Mouse (Mus musculus): ENCODE measurements at regions not wholly inside any gene's neighbourhood (a gene's known extent, or its start where the extent isn't known, plus 50 kb on each side); places are given as distances from the start of the nearest gene placed in this dataset.

GRCm38 (mm10) chr9:117714741-117715675, 85.3 kb upstream of the Rbms3 start:
- no peak for TF ChIP-seq CTCF (IDR thresholded peaks at IDR 0.05; ENCODE audit: low read depth, low read length)
- TF ChIP-seq EP300 (IDR thresholded peaks at IDR 0.05; ENCODE audit: insufficient read depth, low read depth, low read length) = no peak

Measured in ES-Bruce4 (cell line).